Mouse (Mus musculus): Measurements from ENCODE around the gene Cdk5r2. TPM values are rescaled to one million over a fixed set of nuclear protein-coding genes. Genes with fewer than 3 reads are reported as not detected.
"Not testable (repeated sequence)": the region's sequence is repeated elsewhere in the genome, so short reads cannot be mapped to it uniquely, and the experiment has no call there.

The Cdk5r2 gene
- 11.1 and 12.4 TPM in 2 replicates for polyA plus RNA-seq (2015; fragmentation: Nextera tagmentation; extraction: Ambion mirVana)

- Histone ChIP-seq H3K27ac (replicated peaks) (peak within 1 kb of the TSS; percentile 89), H3K27me3 (no peaks in the 10 kb centered on the region), H3K4me3 (peak within 1 kb of the TSS; percentile 88), H3K9me3 (no peaks in the 10 kb centered on the region), H3K4me2 (peak within 1 kb of the TSS; percentile 82), H3K4me1 (replicated peaks) (peaks cover 45% of the 10 kb centered on the region), H3K9ac (peak within 1 kb of the TSS; percentile 98), H3K36me3 (no peaks in the 10 kb centered on the region)
- peak; percentile 91 for ATAC-seq (ENCODE audit: low FRiP score, low read depth)
- WGBS = 1% methylated on average over 36 of the region's 39 CpGs
These were observed at the start of gene Cdk5r2 for GRCm38 (mm10) chr1:74854306-74855056. Gene Cdk5r2, plus strand, starts transcription at chr1:74854934.

DNA sequence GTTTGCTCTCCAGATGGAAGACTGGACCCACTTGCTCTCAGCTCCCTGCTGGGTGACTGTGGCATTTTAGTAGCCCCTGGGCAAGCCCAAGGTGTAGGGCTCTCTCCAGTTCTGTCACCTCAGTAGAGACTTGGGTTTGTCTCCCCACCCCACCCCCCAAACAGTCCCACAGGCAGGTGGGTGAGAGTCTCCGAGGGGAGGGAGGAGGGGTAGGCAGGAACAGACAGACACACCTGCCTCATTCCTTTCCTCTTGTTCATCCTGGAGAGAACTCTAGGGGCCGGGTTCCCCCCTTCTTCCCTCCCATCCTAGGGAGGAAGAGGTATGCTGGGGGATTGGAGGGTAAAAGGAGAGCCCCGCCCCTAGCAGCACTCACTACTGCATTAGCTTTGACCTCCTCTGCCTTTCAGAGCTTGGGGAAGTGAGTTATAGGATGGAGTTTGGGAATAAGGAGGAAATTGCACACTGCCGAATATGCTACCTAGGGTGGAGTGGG, 49.3 kb upstream of the Cdk5r2 start:
- Histone ChIP-seq H3K4me3 (no peak overlapping the region), H3K27ac (replicated peaks) (no peak overlapping the region), H3K9me3 (no peaks in the 10 kb centered on the region), H3K4me1 (replicated peaks) (peaks cover 53% of the 10 kb centered on the region), H3K4me2 (no peak overlapping the region), H3K9ac (no peak overlapping the region), H3K36me3 (no peaks in the 10 kb centered on the region), H3K27me3 (peaks cover 47% of the 10 kb centered on the region)
- 20% methylated on average over 4 of the region's 4 CpGs for WGBS
- no peak for ATAC-seq (ENCODE audit: low FRiP score, low read depth)

DNA sequence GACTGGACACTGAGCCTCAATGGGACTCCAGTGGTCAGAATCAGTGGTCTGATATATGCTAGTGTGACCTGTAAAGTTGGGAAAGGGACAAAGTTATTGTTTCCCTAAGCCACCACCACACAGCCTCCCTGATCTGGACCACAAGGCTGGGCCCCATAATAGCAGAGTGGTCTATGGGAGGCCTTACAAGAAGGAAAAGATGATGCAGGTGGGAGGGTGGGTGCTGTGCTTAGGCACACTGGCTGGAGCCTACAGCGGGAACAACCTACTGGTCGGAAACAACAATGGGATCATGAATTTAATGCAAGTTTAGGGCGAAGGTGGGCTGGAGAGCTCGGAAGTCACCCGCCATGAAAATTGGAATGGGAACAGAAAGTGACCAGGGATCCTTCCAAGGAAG, 48.9 kb upstream of the Cdk5r2 start:
- Histone ChIP-seq H3K36me3 (no peaks in the 10 kb centered on the region), H3K4me2 (peak overlapping the region; percentile 72; the same call in 1 of the 2 replicates), H3K9ac (no peak overlapping the region), H3K9me3 (no peaks in the 10 kb centered on the region), H3K27ac (replicated peaks) (no peak overlapping the region), H3K4me1 (replicated peaks) (peaks cover 49% of the 10 kb centered on the region), H3K27me3 (peaks cover 42% of the 10 kb centered on the region), H3K4me3 (no peak overlapping the region; the same call in 1 of the 2 replicates)
- ATAC-seq (ENCODE audit: low FRiP score, low read depth) = no peak
- 15% methylated on average over 5 of the region's 5 CpGs for WGBS

GRCm38 (mm10) chr1:74806360-74807311, 48.1 kb upstream of the Cdk5r2 start:
- H3K4me1 ChIP-seq (replicated peaks) = peaks cover 47% of the 10 kb centered on the region
- peak overlapping the region; percentile 34 for H3K4me3 ChIP-seq
- H3K9me3 ChIP-seq = no peaks in the 10 kb centered on the region
- H3K27me3 ChIP-seq = peaks cover 36% of the 10 kb centered on the region
- H3K9ac ChIP-seq = peak overlapping the region; percentile 25; the same call in 1 of the 2 replicates
- WGBS = under 1% methylated on average over 37 of the region's 38 CpGs
- 0 out of 2 replicates have a peak overlapping the region, but pooled peaks have one; percentile 9 for H3K27ac ChIP-seq (replicated peaks)
- no peaks in the 10 kb centered on the region for H3K36me3 ChIP-seq
- peak; percentile 42 for ATAC-seq (ENCODE audit: low FRiP score, low read depth)
- H3K4me2 ChIP-seq = peak overlapping the region; percentile 72

GRCm38 (mm10) chr1:74807551-74808071, 47.1 kb upstream of the Cdk5r2 start:
- WGBS = 2% methylated on average over 23 of the region's 23 CpGs
- peak; percentile 35 for ATAC-seq (ENCODE audit: low FRiP score, low read depth)
- H3K27me3 ChIP-seq = peaks cover 26% of the 10 kb centered on the region
- peaks cover 45% of the 10 kb centered on the region for H3K4me1 ChIP-seq (replicated peaks)
- peak overlapping the region; percentile 72 for H3K4me2 ChIP-seq
- H3K9ac ChIP-seq = peak overlapping the region; percentile 25; the same call in 1 of the 2 replicates
- H3K9me3 ChIP-seq = no peaks in the 10 kb centered on the region
- H3K27ac ChIP-seq (replicated peaks) = 0 out of 2 replicates have a peak overlapping the region, but pooled peaks have one; percentile 21
- no peaks in the 10 kb centered on the region for H3K36me3 ChIP-seq
- peak overlapping the region; percentile 34 for H3K4me3 ChIP-seq

DNA sequence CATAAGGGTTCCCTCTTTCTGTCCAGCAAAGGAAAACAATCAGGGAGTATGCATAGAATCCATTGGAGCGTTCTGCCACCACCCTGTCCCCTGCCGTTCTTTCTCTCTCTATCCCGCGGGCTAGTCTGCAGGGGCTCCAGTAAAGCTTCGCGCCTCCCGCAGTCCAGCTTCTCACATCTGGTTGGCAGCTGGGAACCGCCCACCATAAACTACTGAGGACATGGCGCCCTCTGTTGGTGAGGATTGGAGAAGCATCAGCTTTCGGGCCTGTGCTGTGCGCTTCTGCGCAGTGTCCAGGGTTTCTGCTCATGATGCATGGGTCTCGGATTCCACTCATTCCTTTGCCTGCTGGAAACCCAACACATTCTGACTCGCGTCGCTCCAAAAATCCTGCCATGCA, 46.7 kb upstream of the Cdk5r2 start:
- H3K9me3 ChIP-seq = no peaks in the 10 kb centered on the region
- under 1% methylated on average over 16 of the region's 16 CpGs for WGBS
- 0 out of 2 replicates have a peak overlapping the region, but pooled peaks have one; percentile 21 for H3K27ac ChIP-seq (replicated peaks)
- peak overlapping the region; percentile 34 for H3K4me3 ChIP-seq
- peaks cover 23% of the 10 kb centered on the region for H3K27me3 ChIP-seq
- H3K9ac ChIP-seq = no peak overlapping the region
- peak overlapping the region; percentile 72 for H3K4me2 ChIP-seq
- ATAC-seq (ENCODE audit: low FRiP score, low read depth) = peak; percentile 79
- peaks cover 40% of the 10 kb centered on the region for H3K4me1 ChIP-seq (replicated peaks)
- H3K36me3 ChIP-seq = no peaks in the 10 kb centered on the region

- H3K9ac ChIP-seq = no peak overlapping the region
- H3K36me3 ChIP-seq = no peaks in the 10 kb centered on the region
- no peak overlapping the region for H3K4me3 ChIP-seq
- H3K4me1 ChIP-seq (replicated peaks) = peaks cover 31% of the 10 kb centered on the region
- no peak overlapping the region for H3K4me2 ChIP-seq
- H3K9me3 ChIP-seq = no peaks in the 10 kb centered on the region
- H3K27me3 ChIP-seq = peaks cover 23% of the 10 kb centered on the region
- no peak overlapping the region for H3K27ac ChIP-seq (replicated peaks)
- no peak for ATAC-seq (ENCODE audit: low FRiP score, low read depth)
- whole genome bisulfite sequencing = 60% methylated on average over 10 of the region's 10 CpGs
These were observed 45.7 kb upstream of the Cdk5r2 start for GRCm38 (mm10) chr1:74809007-74809406.

GRCm38 (mm10) chr1:74814931-74815647, 39.6 kb upstream of the Cdk5r2 start:
- Histone ChIP-seq H3K4me1 (replicated peaks) (peaks cover 12% of the 10 kb centered on the region), H3K4me2 (no peak overlapping the region), H3K27me3 (no peaks in the 10 kb centered on the region), H3K36me3 (no peaks in the 10 kb centered on the region), H3K4me3 (no peak overlapping the region), H3K9ac (no peak overlapping the region), H3K27ac (replicated peaks) (no peak overlapping the region), H3K9me3 (no peaks in the 10 kb centered on the region)
- 75% methylated on average over 9 of the region's 9 CpGs for WGBS
- no peak for ATAC-seq (ENCODE audit: low FRiP score, low read depth)

GRCm38 (mm10) chr1:74815965-74816364, 38.8 kb upstream of the Cdk5r2 start:
- Histone ChIP-seq H3K27ac (replicated peaks) (0 out of 2 replicates have a peak overlapping the region, but pooled peaks have one; percentile 91), H3K4me1 (replicated peaks) (peaks cover 12% of the 10 kb centered on the region)
- 88% methylated on average over 6 of the region's 6 CpGs for WGBS
- H3K9me3 ChIP-seq; H3K27me3 ChIP-seq; ATAC-seq (ENCODE audit: low FRiP score, low read depth); H3K4me3 ChIP-seq; H3K36me3 ChIP-seq; H3K4me2 ChIP-seq; H3K9ac ChIP-seq: not testable (repeated sequence)

DNA sequence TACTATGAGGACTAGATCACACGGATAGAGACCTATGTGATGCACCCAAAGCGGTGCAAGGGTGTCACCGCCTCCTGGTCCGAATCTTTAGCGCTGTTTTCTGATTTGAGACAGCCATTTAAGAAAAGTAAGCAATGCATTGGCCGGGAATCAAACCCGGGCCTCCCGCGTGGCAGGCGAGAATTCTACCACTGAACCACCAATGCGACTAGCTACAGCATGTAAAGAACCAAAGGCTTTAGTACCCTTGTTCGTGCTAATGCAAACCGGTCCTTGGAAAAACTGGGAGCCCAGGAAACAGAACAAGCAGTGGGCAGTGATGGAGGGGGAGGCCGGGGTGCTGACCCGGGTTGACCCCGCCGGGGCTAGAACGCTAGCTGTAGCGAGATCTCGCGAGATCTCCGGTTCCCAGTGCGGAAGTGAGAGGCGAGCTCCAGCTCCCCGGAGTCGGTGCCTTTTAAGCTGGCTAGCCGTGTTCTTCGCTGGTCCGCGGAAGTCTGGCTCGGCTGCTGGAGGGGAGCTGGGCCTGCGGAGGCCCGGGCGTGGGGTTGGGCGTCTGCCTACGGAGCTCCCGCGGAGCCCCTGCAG, 38.0 kb upstream of the Cdk5r2 start:
- peak; percentile 88 for ATAC-seq (ENCODE audit: low FRiP score, low read depth)
- Histone ChIP-seq H3K4me3 (peak overlapping the region; percentile 64), H3K36me3 (no peaks in the 10 kb centered on the region), H3K9me3 (no peaks in the 10 kb centered on the region), H3K4me2 (peak overlapping the region; percentile 56), H3K27ac (replicated peaks) (peak overlapping the region; percentile 91), H3K4me1 (replicated peaks) (peaks cover 12% of the 10 kb centered on the region), H3K9ac (peak overlapping the region; percentile 71), H3K27me3 (no peaks in the 10 kb centered on the region)
- WGBS = 3% methylated on average over 38 of the region's 38 CpGs

DNA sequence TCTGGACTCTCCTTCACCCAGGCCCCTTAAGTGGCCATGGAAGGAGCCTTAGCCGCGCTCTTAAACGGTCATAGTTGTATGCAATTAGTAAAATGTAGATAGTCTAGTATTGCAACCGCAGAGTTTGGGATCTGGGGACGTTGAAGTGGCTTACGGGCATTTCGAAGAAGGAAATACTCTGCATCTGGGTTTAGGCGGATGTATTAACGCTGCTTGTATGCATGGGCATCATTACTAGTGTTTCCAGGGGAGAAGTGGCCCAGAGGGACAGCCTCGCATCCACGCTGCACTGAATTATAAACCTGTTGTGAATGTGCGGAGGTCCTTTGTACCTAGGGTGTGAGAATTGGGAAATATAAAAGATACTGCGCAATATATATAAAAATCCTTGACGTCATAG, 37.5 kb upstream of the Cdk5r2 start:
- H3K27me3 ChIP-seq = no peaks in the 10 kb centered on the region
- no peaks in the 10 kb centered on the region for H3K36me3 ChIP-seq
- H3K27ac ChIP-seq (replicated peaks) = peak overlapping the region; percentile 91
- H3K9ac ChIP-seq = peak overlapping the region; percentile 71
- H3K9me3 ChIP-seq = no peaks in the 10 kb centered on the region
- peak overlapping the region; percentile 56 for H3K4me2 ChIP-seq
- peak overlapping the region; percentile 64 for H3K4me3 ChIP-seq
- WGBS = 12% methylated on average over 14 of the region's 14 CpGs
- ATAC-seq (ENCODE audit: low FRiP score, low read depth) = peak; percentile 23
- H3K4me1 ChIP-seq (replicated peaks) = peaks cover 12% of the 10 kb centered on the region
